In genomic region chr3:38938136-38938535, GRCm38 (mm10) we compare ENCODE assay signal across 23 mouse cellular contexts. TPM values are rescaled to one million over a fixed set of nuclear protein-coding genes. Genes with fewer than 3 reads are reported as not detected.
DNase-seq lines count a peak whose midpoint lies in the region; ATAC-seq and TF ChIP-seq lines count a peak whose summit lies in the region.
"Had no signal": no experiment of that assay in that cellular context is flagged by ENCODE, and none has a peak within 500 bp of the region (broad histone marks: within the 10 kb centered on the region; RNA-seq: fewer than 3 reads in every experiment).

No protein-coding gene starts in this region.

- no peaks in the 10 kb centered on the region for H3K36me3 ChIP-seq in lung, postnatal 0 days (ENCODE audit: insufficient read depth, low read length)
- H3K36me3 ChIP-seq in stomach, postnatal 0 days (ENCODE audit: control insufficient read depth, insufficient read depth, low read length) = 0 out of 2 replicates have a peak, but pooled peaks cover 2% of the 10 kb centered on the region
- H3K36me3 ChIP-seq: intestine, embryonic 15.5 days; liver, embryonic 15.5 days had no signal

- TF ChIP-seq EP300 in lung, postnatal 0 days (IDR thresholded peaks at IDR 0.05) = no peak
- no peak for TF ChIP-seq EP300 in stomach, postnatal 0 days (optimal IDR thresholded peaks at IDR 0.05)

- H3K27ac ChIP-seq in lung, postnatal 0 days (ENCODE audit: low read length) = no peak overlapping the region
- H3K27ac ChIP-seq in stomach, postnatal 0 days (replicated peaks) = 0 out of 2 replicates have a peak overlapping the region, but pooled peaks have one; percentile 24
- H3K27ac ChIP-seq: forebrain, embryonic 10.5 days; hindbrain, embryonic 10.5 days; intestine, embryonic 15.5 days; layer of hippocampus, adult 2 months; limb, embryonic 10.5 days; liver, embryonic 15.5 days; macrophage had no signal

- ATAC-seq in lung, postnatal 0 days = no peak
- ATAC-seq in stomach, postnatal 0 days (ENCODE audit: low FRiP score, low TSS enrichment) = no peak
- ATAC-seq: hindbrain, embryonic 16.5 days; intestine, embryonic 15.5 days had no signal

- TF ChIP-seq CTCF in lung, postnatal 0 days (IDR thresholded peaks at IDR 0.05) = no peak
- TF ChIP-seq CTCF in stomach, postnatal 0 days (IDR thresholded peaks at IDR 0.05; ENCODE audit: low read depth) = no peak

- H3K4me2 ChIP-seq in lung, postnatal 0 days (replicated peaks; ENCODE audit: low read depth, low read length) = no peak overlapping the region
- no peak overlapping the region for H3K4me2 ChIP-seq in stomach, postnatal 0 days (replicated peaks; ENCODE audit: low read depth)
- H3K4me2 ChIP-seq: intestine, embryonic 15.5 days; liver, embryonic 15.5 days had no signal

- 46% methylated on average over 5 of the region's 5 CpGs for WGBS in lung, postnatal 0 days
- 39% methylated on average over 5 of the region's 5 CpGs for WGBS in stomach, postnatal 0 days

- no peaks in the 10 kb centered on the region for H3K27me3 ChIP-seq in lung, postnatal 0 days (replicated peaks; ENCODE audit: insufficient read depth, low read length)
- H3K27me3 ChIP-seq in stomach, postnatal 0 days (ENCODE audit: control insufficient read depth, insufficient read depth, low read length) = no peaks in the 10 kb centered on the region
- H3K27me3 ChIP-seq: intestine, embryonic 15.5 days; liver, embryonic 15.5 days had no signal

- no peaks in the 10 kb centered on the region for H3K4me1 ChIP-seq in lung, postnatal 0 days (ENCODE audit: insufficient read depth, low read depth, low read length)
- peaks cover 3% of the 10 kb centered on the region; the same call in 1 of the 2 replicates for H3K4me1 ChIP-seq in stomach, postnatal 0 days (replicated peaks; ENCODE audit: control insufficient read depth, insufficient read depth)
- H3K4me1 ChIP-seq: intestine, embryonic 15.5 days; liver, embryonic 15.5 days had no signal

- no peak overlapping the region for H3K4me3 ChIP-seq in lung, postnatal 0 days (ENCODE audit: low read depth, low read length)
- no peak overlapping the region for H3K4me3 ChIP-seq in stomach, postnatal 0 days (ENCODE audit: low read depth, low read length)
- H3K4me3 ChIP-seq: forebrain, embryonic 10.5 days; hindbrain, embryonic 10.5 days; intestine, embryonic 15.5 days; layer of hippocampus, adult 2 months; limb, embryonic 10.5 days; liver, embryonic 15.5 days had no signal

- no peak overlapping the region for H3K9ac ChIP-seq in lung, postnatal 0 days (replicated peaks; ENCODE audit: low read depth)
- H3K9ac ChIP-seq in stomach, postnatal 0 days (ENCODE audit: low read length) = no peak overlapping the region
- H3K9ac ChIP-seq: intestine, embryonic 15.5 days; liver, embryonic 15.5 days had no signal

- peak; percentile 53 for DNase-seq in adrenal gland, postnatal 10 days
- no peak for DNase-seq in adrenal gland, adult 8-10 months
- peak; percentile 69 for DNase-seq in heart, adult 11 months
- DNase-seq in heart, adult 9 months (ENCODE audit: low spot score in 2 of 2) = no peak
- DNase-seq in lung, postnatal 0 days (ENCODE audit: low spot score) = peak; percentile 42
- no peak for DNase-seq in lung, postnatal 4 days
- no peak for DNase-seq in stomach, postnatal 0 days (ENCODE audit: low spot score)
- DNase-seq: cerebellum, adult 8-10 months; cerebellum, postnatal 36 days; embryo, embryonic 11 days; kidney, adult 9 months; kidney, postnatal 25 days; liver; thymus, postnatal 25 days had no signal

- no peaks in the 10 kb centered on the region for H3K9me3 ChIP-seq in lung, postnatal 0 days (ENCODE audit: low read length)
- H3K9me3 ChIP-seq in stomach, postnatal 0 days (ENCODE audit: control insufficient read depth, low read length) = no peaks in the 10 kb centered on the region
- H3K9me3 ChIP-seq: forebrain, embryonic 10.5 days; hindbrain, embryonic 10.5 days; intestine, embryonic 15.5 days; limb, embryonic 10.5 days; liver, embryonic 15.5 days had no signal

RNA-seq across cellular contexts. Expression of gene Fat4, which starts 51.4 kb away (rescaled TPM):
- total RNA-seq in adrenal gland, postnatal 10 days (2021) = 10 to 100 TPM; 15.7 to 24.8 TPM
- total RNA-seq in adrenal gland, adult 8-10 months (2022) = 10 to 100 TPM in 3 of 4 experiments, 1 to 10 TPM in 1; 8.7 to 20.2 (median 13.7) TPM
- polyA plus RNA-seq in lung, postnatal 0 days (2015; fragmentation: Nextera tagmentation; extraction: Ambion mirVana) = 3.3 and 3.5 TPM in 2 replicates
- polyA plus RNA-seq in stomach, postnatal 0 days (2015; fragmentation: Nextera tagmentation; extraction: Ambion mirVana) = 2.4 and 2.6 TPM in 2 replicates
- total RNA-seq: granulocyte monocyte progenitor cell, adult 5-6 weeks had no signal

Comparison
In these comparisons a context has a peak if more than half of its experiments do, and no peak if none do; other contexts are left out.
1. DNase-seq: peak in adrenal gland, postnatal 10 days (single experiment), heart, adult 11 months (single experiment) and lung, postnatal 0 days (single experiment); none in adrenal gland, adult 8-10 months (single experiment), heart, adult 9 months (0 of 2), lung, postnatal 4 days (0 of 2) and stomach, postnatal 0 days (single experiment).